Mouse (Mus musculus): ENCODE results near the gene Olfr374. TPM values are rescaled to one million over a fixed set of nuclear protein-coding genes. Genes with fewer than 3 reads are reported as not detected.

Olfr374 gene
- polyA plus RNA-seq, 1 experiment from 2014 or later, result not detected

GRCm38 (mm10) chr8:72137431-72137830, 30.6 kb downstream of the Olfr374 start:
- peaks cover 42% of the 10 kb centered on the region for H3K27me3 ChIP-seq (replicated peaks)
- 68% methylated on average over 2 of the region's 2 CpGs for WGBS (ENCODE audit: insufficient replicate concordance)
- H3K9ac ChIP-seq, result no peak overlapping the region
- H3K4me1 ChIP-seq, result peaks cover 40% of the 10 kb centered on the region
- no peaks in the 10 kb centered on the region for H3K9me3 ChIP-seq (replicated peaks)
- ATAC-seq, result no peak
- H3K4me3 ChIP-seq, result no peak overlapping the region
- no peak overlapping the region for H3K27ac ChIP-seq
- peak overlapping the region; percentile 89 for H3K4me2 ChIP-seq
- peaks cover 45% of the 10 kb centered on the region for H3K36me3 ChIP-seq

GRCm38 (mm10) chr8:72138456-72138855, 31.6 kb downstream of the Olfr374 start:
- Histone ChIP-seq H3K27ac (no peak overlapping the region), H3K4me1 (peaks cover 36% of the 10 kb centered on the region), H3K9me3 (replicated peaks) (no peaks in the 10 kb centered on the region), H3K4me2 (no peak overlapping the region), H3K36me3 (peaks cover 55% of the 10 kb centered on the region), H3K9ac (no peak overlapping the region), H3K27me3 (replicated peaks) (peaks cover 37% of the 10 kb centered on the region), H3K4me3 (no peak overlapping the region)
- WGBS (ENCODE audit: insufficient replicate concordance), result 72% methylated on average over 5 of the region's 5 CpGs
- ATAC-seq, result no peak

- no peak for ATAC-seq
- Histone ChIP-seq H3K4me3 (no peak overlapping the region), H3K27ac (no peak overlapping the region), H3K9me3 (replicated peaks) (no peaks in the 10 kb centered on the region), H3K9ac (no peak overlapping the region), H3K36me3 (peaks cover 91% of the 10 kb centered on the region), H3K4me2 (no peak overlapping the region), H3K27me3 (replicated peaks) (no peaks in the 10 kb centered on the region; the same call in 1 of the 2 replicates), H3K4me1 (peaks cover 19% of the 10 kb centered on the region; the same call in 1 of the 2 replicates)
- 38% methylated on average over 13 of the region's 13 CpGs for WGBS (ENCODE audit: insufficient replicate concordance)
Observed at GRCm38 (mm10) chr8:72143256-72143824, 36.5 kb downstream of the Olfr374 start.

GRCm38 (mm10) chr8:72144345-72144975, 37.6 kb downstream of the Olfr374 start:
- Histone ChIP-seq H3K9ac (no peak overlapping the region), H3K9me3 (replicated peaks) (no peaks in the 10 kb centered on the region), H3K4me3 (no peak overlapping the region), H3K27ac (no peak overlapping the region), H3K4me1 (peaks cover 16% of the 10 kb centered on the region; the same call in 1 of the 2 replicates), H3K27me3 (replicated peaks) (no peaks in the 10 kb centered on the region), H3K4me2 (no peak overlapping the region), H3K36me3 (peaks cover 88% of the 10 kb centered on the region)
- ATAC-seq, result no peak
- WGBS (ENCODE audit: insufficient replicate concordance), result 52% methylated on average over 5 of the region's 5 CpGs

GRCm38 (mm10) chr8:72145511-72145910, 38.7 kb downstream of the Olfr374 start:
- Histone ChIP-seq H3K4me2 (no peak overlapping the region), H3K4me3 (no peak overlapping the region), H3K9ac (no peak overlapping the region), H3K36me3 (peaks cover 88% of the 10 kb centered on the region), H3K4me1 (peaks cover 16% of the 10 kb centered on the region; the same call in 1 of the 2 replicates), H3K27ac (no peak overlapping the region), H3K27me3 (replicated peaks) (no peaks in the 10 kb centered on the region), H3K9me3 (replicated peaks) (no peaks in the 10 kb centered on the region)
- ATAC-seq, result no peak
- 70% methylated on average over 3 of the region's 3 CpGs for WGBS (ENCODE audit: insufficient replicate concordance)

- Histone ChIP-seq H3K4me1 (peaks cover 16% of the 10 kb centered on the region; the same call in 1 of the 2 replicates), H3K4me3 (no peak overlapping the region), H3K4me2 (no peak overlapping the region), H3K27me3 (replicated peaks) (no peaks in the 10 kb centered on the region), H3K9ac (no peak overlapping the region), H3K36me3 (peaks cover 87% of the 10 kb centered on the region), H3K27ac (no peak overlapping the region), H3K9me3 (replicated peaks) (no peaks in the 10 kb centered on the region)
- ATAC-seq, result 0 out of 2 replicates have a peak, but pooled peaks have one; percentile 24
- 90% methylated on average over 1 of the region's 1 CpGs for WGBS (ENCODE audit: insufficient replicate concordance)
Observed at GRCm38 (mm10) chr8:72146056-72146455, 39.2 kb downstream of the Olfr374 start.

GRCm38 (mm10) chr8:72146556-72146955, 39.7 kb downstream of the Olfr374 start:
- H3K9me3 ChIP-seq (replicated peaks), result no peaks in the 10 kb centered on the region
- H3K4me1 ChIP-seq, result peaks cover 16% of the 10 kb centered on the region
- peaks cover 87% of the 10 kb centered on the region for H3K36me3 ChIP-seq
- 80% methylated on average over 3 of the region's 3 CpGs for WGBS (ENCODE audit: insufficient replicate concordance)
- no peak overlapping the region for H3K4me3 ChIP-seq
- H3K27ac ChIP-seq, result no peak overlapping the region
- no peaks in the 10 kb centered on the region for H3K27me3 ChIP-seq (replicated peaks)
- no peak for ATAC-seq
- H3K9ac ChIP-seq, result no peak overlapping the region
- no peak overlapping the region for H3K4me2 ChIP-seq

GRCm38 (mm10) chr8:72147266-72147665, 40.4 kb downstream of the Olfr374 start:
- no peaks in the 10 kb centered on the region for H3K9me3 ChIP-seq (replicated peaks)
- peaks cover 87% of the 10 kb centered on the region for H3K36me3 ChIP-seq
- 47% methylated on average over 2 of the region's 2 CpGs for WGBS (ENCODE audit: insufficient replicate concordance)
- H3K27me3 ChIP-seq (replicated peaks), result no peaks in the 10 kb centered on the region
- H3K4me1 ChIP-seq, result peaks cover 18% of the 10 kb centered on the region
- no peak overlapping the region for H3K4me2 ChIP-seq
- no peak overlapping the region for H3K4me3 ChIP-seq
- no peak for ATAC-seq
- no peak overlapping the region for H3K9ac ChIP-seq
- no peak overlapping the region for H3K27ac ChIP-seq

GRCm38 (mm10) chr8:72149056-72149455, 42.2 kb downstream of the Olfr374 start:
- peaks cover 90% of the 10 kb centered on the region for H3K36me3 ChIP-seq

GRCm38 (mm10) chr8:72151418-72152078, 44.7 kb downstream of the Olfr374 start:
- Histone ChIP-seq H3K9ac (no peak overlapping the region), H3K36me3 (peaks cover 77% of the 10 kb centered on the region), H3K4me2 (no peak overlapping the region), H3K4me3 (no peak overlapping the region), H3K27ac (no peak overlapping the region), H3K27me3 (replicated peaks) (no peaks in the 10 kb centered on the region), H3K9me3 (replicated peaks) (no peaks in the 10 kb centered on the region), H3K4me1 (peaks cover 7% of the 10 kb centered on the region)
- 57% methylated on average over 3 of the region's 3 CpGs for WGBS (ENCODE audit: insufficient replicate concordance)
- ATAC-seq, result no peak

More at GRCm38 (mm10) chr8:72149056-72149455, 42.2 kb downstream of the Olfr374 start:
- H3K27me3 ChIP-seq (replicated peaks), result no peaks in the 10 kb centered on the region
- H3K4me2 ChIP-seq, result no peak overlapping the region
- H3K9me3 ChIP-seq (replicated peaks), result no peaks in the 10 kb centered on the region
- H3K9ac ChIP-seq, result no peak overlapping the region
- no peak for ATAC-seq
- no peak overlapping the region for H3K27ac ChIP-seq
- H3K4me3 ChIP-seq, result no peak overlapping the region
- 91% methylated on average over 1 of the region's 1 CpGs for WGBS (ENCODE audit: insufficient replicate concordance)
- H3K4me1 ChIP-seq, result peaks cover 20% of the 10 kb centered on the region

- H3K27ac ChIP-seq, result no peak overlapping the region
- H3K27me3 ChIP-seq (replicated peaks), result no peaks in the 10 kb centered on the region
- peaks cover 63% of the 10 kb centered on the region for H3K36me3 ChIP-seq
- H3K9me3 ChIP-seq (replicated peaks), result no peaks in the 10 kb centered on the region
- no peak for ATAC-seq
- H3K4me3 ChIP-seq, result no peak overlapping the region
- peaks cover 15% of the 10 kb centered on the region for H3K4me1 ChIP-seq
- H3K9ac ChIP-seq, result no peak overlapping the region
- no peak overlapping the region for H3K4me2 ChIP-seq
Observed at GRCm38 (mm10) chr8:72153382-72153781, 46.5 kb downstream of the Olfr374 start.

- H3K4me2 ChIP-seq, result 0 out of 2 replicates have a peak overlapping the region, but pooled peaks have one; percentile 2
- peak overlapping the region; percentile 52; the same call in 1 of the 2 replicates for H3K9ac ChIP-seq
- no peak for ATAC-seq
- H3K9me3 ChIP-seq (replicated peaks), result no peaks in the 10 kb centered on the region
- H3K36me3 ChIP-seq, result peaks cover 26% of the 10 kb centered on the region
- WGBS (ENCODE audit: insufficient replicate concordance), result 67% methylated on average over 2 of the region's 2 CpGs
- no peaks in the 10 kb centered on the region for H3K27me3 ChIP-seq (replicated peaks)
- no peak overlapping the region for H3K27ac ChIP-seq
- no peak overlapping the region for H3K4me3 ChIP-seq
- peaks cover 48% of the 10 kb centered on the region for H3K4me1 ChIP-seq
Observed at GRCm38 (mm10) chr8:72158096-72158495, 51.3 kb downstream of the Olfr374 start.

Measured in liver, embryonic 12.5 days (tissue).